In the genomic region with DNA sequence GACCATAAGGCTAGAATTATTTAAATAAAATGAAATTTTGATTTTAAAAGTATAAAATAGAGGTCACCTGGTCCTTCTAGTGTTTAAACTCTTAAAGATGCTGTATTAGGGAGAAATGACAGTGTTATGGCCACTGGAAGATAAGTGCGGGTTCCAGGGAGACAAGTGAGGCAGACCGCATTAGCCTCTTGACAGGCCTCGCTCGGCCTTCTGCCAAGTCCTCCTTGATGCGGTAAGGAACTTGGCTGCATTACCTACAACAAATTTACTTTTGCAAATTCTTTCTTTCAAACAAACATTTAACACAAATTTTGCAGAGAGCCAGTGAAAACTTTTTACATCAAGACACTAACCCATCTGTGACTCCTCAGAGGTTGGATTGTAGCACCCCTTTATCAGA, we compare ENCODE assay signal across 23 mouse cellular contexts. TPM values are rescaled to one million over a fixed set of nuclear protein-coding genes. Genes with fewer than 3 reads are reported as not detected.
DNase-seq lines count a peak whose midpoint lies in the region.
"Had no signal": no experiment of that assay in that cellular context is flagged by ENCODE, and none has a peak within 500 bp of the region (broad histone marks: within the 10 kb centered on the region; RNA-seq: fewer than 3 reads in every experiment).

No protein-coding gene starts in this region.

- DNase-seq in cerebellum, adult 18-20 months, result peak; percentile 38 to 46
- DNase-seq in cerebellum, postnatal 4 days (ENCODE audit: low spot score in 2 of 2), result no peak
- DNase-seq in cerebellum, postnatal 14 days, result peak; percentile 44 to 50
- no peak for DNase-seq in cerebellum, adult 11-12 months
- peak; percentile 42 for DNase-seq in heart, adult 11 months
- DNase-seq in heart, embryonic 10.5 days (ENCODE audit: low spot score), result no peak
- peak; percentile 33 for DNase-seq in lung, postnatal 36 days
- DNase-seq in lung, postnatal 14 days, result no peak
- DNase-seq: adrenal gland, adult 8-10 months; adrenal gland, postnatal 14 days; adrenal gland, postnatal 36 days; B cell, adult 2 months; cerebellum, adult 9-10 months; embryo, embryonic 11 days had no signal

- 98% methylated on average over 5 of the region's 5 CpGs for WGBS in heart, embryonic 10.5 days

- H3K4me1 ChIP-seq in heart, embryonic 10.5 days, result no peaks in the 10 kb centered on the region
- H3K4me1 ChIP-seq: embryonic facial prominence, embryonic 12.5 days; embryonic facial prominence, embryonic 15.5 days; forebrain, embryonic 10.5 days; forebrain, embryonic 12.5 days had no signal

- no peaks in the 10 kb centered on the region for H3K36me3 ChIP-seq in heart, embryonic 10.5 days
- H3K36me3 ChIP-seq: embryonic facial prominence, embryonic 12.5 days; embryonic facial prominence, embryonic 15.5 days; forebrain, embryonic 10.5 days; forebrain, embryonic 12.5 days; G1E had no signal

- no peaks in the 10 kb centered on the region for H3K27me3 ChIP-seq in heart, embryonic 10.5 days (ENCODE audit: insufficient read depth, poor library complexity, severe bottlenecking)
- H3K27me3 ChIP-seq: CH12.LX; embryonic facial prominence, embryonic 12.5 days; embryonic facial prominence, embryonic 15.5 days; forebrain, embryonic 12.5 days; Patski had no signal

- H3K9me3 ChIP-seq in heart, embryonic 10.5 days, result no peaks in the 10 kb centered on the region
- H3K9me3 ChIP-seq: embryonic facial prominence, embryonic 12.5 days; embryonic facial prominence, embryonic 15.5 days; forebrain, embryonic 10.5 days; forebrain, embryonic 12.5 days; G1E had no signal

- H3K27ac ChIP-seq in heart, embryonic 10.5 days, result no peak overlapping the region
- H3K27ac ChIP-seq: embryonic facial prominence, embryonic 12.5 days; embryonic facial prominence, embryonic 15.5 days; forebrain, embryonic 10.5 days; forebrain, embryonic 12.5 days had no signal

- H3K4me3 ChIP-seq in heart, embryonic 10.5 days, result no peak overlapping the region
- H3K4me3 ChIP-seq: embryonic facial prominence, embryonic 12.5 days; embryonic facial prominence, embryonic 15.5 days; erythroblast, embryonic 14.5 days; forebrain, embryonic 10.5 days; forebrain, embryonic 12.5 days had no signal

RNA-seq across cellular contexts. Expression of gene Gnai1, which starts 27.9 kb away (rescaled TPM):
- polyA plus RNA-seq in heart, embryonic 10.5 days (2016; fragmentation: Nextera tagmentation; extraction: Ambion mirVana), result 17.8 and 21.2 TPM in 2 replicates
- polyA plus RNA-seq: activated CD4-positive, CD25-positive, alpha-beta regulatory T cell, adult 4 months; erythroblast, embryonic 14.5 days; G1E had no signal

Comparison
In these comparisons a context has a peak if more than half of its experiments do, and no peak if none do; other contexts are left out.
1. DNase-seq: peak in cerebellum, adult 18-20 months (2 of 2), cerebellum, postnatal 14 days (2 of 2), heart, adult 11 months (single experiment) and lung, postnatal 36 days (single experiment); none in cerebellum, postnatal 4 days (0 of 2), cerebellum, adult 11-12 months (single experiment), heart, embryonic 10.5 days (single experiment) and lung, postnatal 14 days (single experiment).